Mouse (Mus musculus): ENCODE results near the gene Cgas. TPM values are rescaled to one million over a fixed set of nuclear protein-coding genes. Genes with fewer than 3 reads are reported as not detected.

The Cgas gene
- total and polyA plus RNA-seq, 3 experiments: 19.0 to 20.9 TPM; not detected in 1

GRCm38 (mm10) chr9:78457026-78457425 lies 14.0 kb upstream of the Cgas start:
- H3K36me3 ChIP-seq (ENCODE audit: control insufficient read depth in 1 of 2, insufficient read depth in 2 of 2, low read length in 2 of 2): peaks cover 15 to 46% of the 10 kb centered on the region in 2 experiments
- H3K27ac ChIP-seq (ENCODE audit: control insufficient read depth, low read depth, low read length): no peak overlapping the region
- no peaks in the 10 kb centered on the region for H3K27me3 ChIP-seq (ENCODE audit: control insufficient read depth in 1 of 2, insufficient read depth in 2 of 2, low read length in 2 of 2)
- DNase-seq (ENCODE audit: low read depth, low spot score): no peak
- no peak for TF ChIP-seq RAD21 (IDR thresholded peaks at IDR 0.05; ENCODE audit: low read depth, low read length)
- TF ChIP-seq HCFC1 (IDR thresholded peaks at IDR 0.05; ENCODE audit: low read depth, low read length): no peak
- no peak for TF ChIP-seq UBTF (IDR thresholded peaks at IDR 0.05; ENCODE audit: borderline replicate concordance, insufficient read depth, low read depth, low read length)
- no peak for TF ChIP-seq ZKSCAN1 (IDR thresholded peaks at IDR 0.05; ENCODE audit: low read depth, low read length)
- TF ChIP-seq TCF12 (IDR thresholded peaks at IDR 0.05; ENCODE audit: low read depth, low read length): no peak
- no peak for TF ChIP-seq NRF1 (IDR thresholded peaks at IDR 0.05; ENCODE audit: insufficient read depth, low read depth, low read length, poor library complexity, severe bottlenecking)
- no peak for TF ChIP-seq MAX (IDR thresholded peaks at IDR 0.05; ENCODE audit: low read length)
- no peak for TF ChIP-seq BHLHE40 (IDR thresholded peaks at IDR 0.05; ENCODE audit: borderline replicate concordance, low read depth, low read length)
- TF ChIP-seq GATA1 (IDR thresholded peaks at IDR 0.05; ENCODE audit: low read depth, low read length): no peak
- TF ChIP-seq MAZ (IDR thresholded peaks at IDR 0.05; ENCODE audit: low read depth, low read length): no peak
- no peak for TF ChIP-seq GABPA (IDR thresholded peaks at IDR 0.05; ENCODE audit: low read depth, low read length)
- no peak for TF ChIP-seq ZMIZ1 (IDR thresholded peaks at IDR 0.05; ENCODE audit: low read depth, low read length)
- TF ChIP-seq SMC3 (IDR thresholded peaks at IDR 0.05; ENCODE audit: low read depth, low read length): no peak
- TF ChIP-seq ETS1 (IDR thresholded peaks at IDR 0.05; ENCODE audit: low read depth, low read length): no peak
- TF ChIP-seq ZNF384 (IDR thresholded peaks at IDR 0.05; ENCODE audit: low read depth, low read length): no peak
- TF ChIP-seq POLR2A (IDR thresholded peaks at IDR 0.05; ENCODE audit: control insufficient read depth in 1 of 2, insufficient read depth in 1 of 2, low read depth in 1 of 2, low read length in 2 of 2, poor library complexity in 1 of 2): no peak
- no peak for TF ChIP-seq USF2 (IDR thresholded peaks at IDR 0.05; ENCODE audit: borderline replicate concordance in 1 of 2, insufficient read depth in 1 of 2, low read depth in 1 of 2, low read length in 2 of 2)
- no peak for TF ChIP-seq CHD1 (IDR thresholded peaks at IDR 0.05; ENCODE audit: low read depth, low read length)
- no peak for TF ChIP-seq MYC (IDR thresholded peaks at IDR 0.05; ENCODE audit: low read depth, low read length)
- H3K9me3 ChIP-seq (replicated peaks; ENCODE audit: insufficient read depth, low read length): no peaks in the 10 kb centered on the region
- 0 out of 2 replicates have a peak, but pooled peaks cover 1% of the 10 kb centered on the region for H3K79me2 ChIP-seq (ENCODE audit: control insufficient read depth, insufficient read depth, low read length, poor library complexity)
- no peak overlapping the region for H3K4me3 ChIP-seq (ENCODE audit: control insufficient read depth in 1 of 2, insufficient read depth in 1 of 2, low read depth in 2 of 2, low read length in 2 of 2)
- H3K9ac ChIP-seq (ENCODE audit: control insufficient read depth, low read depth, low read length, poor library complexity, severe bottlenecking): no peak overlapping the region
- H3K4me1 ChIP-seq (ENCODE audit: control insufficient read depth in 1 of 2, insufficient read depth in 2 of 2, low read length in 2 of 2): peaks cover 5 to 7% of the 10 kb centered on the region in 2 experiments; a peak in 3 of 4 replicates

GRCm38 (mm10) chr9:78451382-78451781 lies 8.3 kb upstream of the Cgas start:
- TF ChIP-seq UBTF (IDR thresholded peaks at IDR 0.05; ENCODE audit: borderline replicate concordance, insufficient read depth, low read depth, low read length): no peak
- TF ChIP-seq POLR2AphosphoS5 (IDR thresholded peaks at IDR 0.05; ENCODE audit: borderline replicate concordance, low read depth, low read length): no peak
- no peak for TF ChIP-seq USF2 (IDR thresholded peaks at IDR 0.05; ENCODE audit: borderline replicate concordance in 1 of 2, insufficient read depth in 1 of 2, low read depth in 1 of 2, low read length in 2 of 2)
- TF ChIP-seq HCFC1 (IDR thresholded peaks at IDR 0.05; ENCODE audit: low read depth, low read length): 0 out of 2 replicates have a peak, but pooled peaks have one; percentile 23
- TF ChIP-seq ETS1 (IDR thresholded peaks at IDR 0.05; ENCODE audit: low read depth, low read length): no peak
- TF ChIP-seq POLR2AphosphoS2 (IDR thresholded peaks at IDR 0.05; ENCODE audit: low read length): no peak; the same call in 1 of the 2 replicates
- TF ChIP-seq MXI1 (IDR thresholded peaks at IDR 0.05; ENCODE audit: low read depth, low read length): no peak
- DNase-seq (ENCODE audit: low read depth, low spot score): peak; percentile 71
- no peaks in the 10 kb centered on the region for H3K27me3 ChIP-seq (ENCODE audit: control insufficient read depth in 1 of 2, insufficient read depth in 2 of 2, low read length in 2 of 2)
- H3K4me3 ChIP-seq (ENCODE audit: control insufficient read depth in 1 of 2, insufficient read depth in 1 of 2, low read depth in 2 of 2, low read length in 2 of 2): no peak overlapping the region
- H3K79me2 ChIP-seq (ENCODE audit: control insufficient read depth, insufficient read depth, low read length, poor library complexity): peaks cover 16% of the 10 kb centered on the region
- peaks cover 25 to 39% of the 10 kb centered on the region in 2 experiments for H3K36me3 ChIP-seq (ENCODE audit: control insufficient read depth in 1 of 2, insufficient read depth in 2 of 2, low read length in 2 of 2)
- no peak overlapping the region for H3K9ac ChIP-seq (ENCODE audit: control insufficient read depth, low read depth, low read length, poor library complexity, severe bottlenecking)
- peak overlapping the region; percentile 36 for H3K27ac ChIP-seq (ENCODE audit: control insufficient read depth, low read depth, low read length)
- no peaks in the 10 kb centered on the region for H3K9me3 ChIP-seq (replicated peaks; ENCODE audit: insufficient read depth, low read length)
- H3K4me1 ChIP-seq (ENCODE audit: control insufficient read depth in 1 of 2, insufficient read depth in 2 of 2, low read length in 2 of 2): peaks cover 10 to 24% of the 10 kb centered on the region in 2 experiments
